Mouse (Mus musculus) cerebral cortex, adult 2 months (tissue): ENCODE data around the gene Rxfp2.

Experiments used
- WGBS: fragments of 180-500 bp; shearing (Covaris S2); methylation state at CpG from one replicate; pipeline ENCODE4 v1.1.7; 2018; 5-methylcytosine and 5-hydroxymethylcytosine counted together

Gene Rxfp2

GRCm38 (mm10) chr5:150018656-150019055, at the start of gene Rxfp2:
Gene Rxfp2 (plus strand): TSS chr5:150018675.
- WGBS, result 83% methylated on average over 19 of the region's 19 CpGs

GRCm38 (mm10) chr5:149970261-149970660, 48.2 kb upstream of the Rxfp2 start:
- 73% methylated on average over 11 of the region's 11 CpGs for WGBS

GRCm38 (mm10) chr5:149977027-149977426, 41.4 kb upstream of the Rxfp2 start:
- WGBS, result 89% methylated on average over 2 of the region's 2 CpGs

GRCm38 (mm10) chr5:149983621-149984020, 34.9 kb upstream of the Rxfp2 start:
- 84% methylated on average over 4 of the region's 4 CpGs for WGBS

- 74% methylated on average over 5 of the region's 5 CpGs for WGBS
These were observed 23.9 kb upstream of the Rxfp2 start for GRCm38 (mm10) chr5:149994578-149994977.

- 95% methylated on average over 4 of the region's 4 CpGs for WGBS
These were observed 21.9 kb upstream of the Rxfp2 start for GRCm38 (mm10) chr5:149996614-149997013.

- WGBS, result 47% methylated on average over 22 of the region's 22 CpGs
These were observed 21.0 kb upstream of the Rxfp2 start for GRCm38 (mm10) chr5:149997321-149998034.

- WGBS, result 81% methylated on average over 7 of the region's 7 CpGs
These were observed 20.2 kb upstream of the Rxfp2 start for GRCm38 (mm10) chr5:149998311-149998710.

GRCm38 (mm10) chr5:150005355-150005754, 13.1 kb upstream of the Rxfp2 start:
- WGBS, result 73% methylated on average over 6 of the region's 6 CpGs

- 61% methylated on average over 10 of the region's 10 CpGs for WGBS
These were observed 1.6 kb upstream of the Rxfp2 start for GRCm38 (mm10) chr5:150016861-150017260.

GRCm38 (mm10) chr5:150017672-150018071, 803 bp upstream of the Rxfp2 start:
- WGBS, result 62% methylated on average over 9 of the region's 9 CpGs

- 4% methylated on average over 6 of the region's 6 CpGs for WGBS
These were observed 2.4 kb downstream of the Rxfp2 start for GRCm38 (mm10) chr5:150020851-150021250.

- 55% methylated on average over 4 of the region's 4 CpGs for WGBS
These were observed 3.3 kb downstream of the Rxfp2 start for GRCm38 (mm10) chr5:150021805-150022204.

GRCm38 (mm10) chr5:150022556-150022955, 4.1 kb downstream of the Rxfp2 start:
- WGBS, result 88% methylated on average over 18 of the region's 18 CpGs

- 91% methylated on average over 6 of the region's 6 CpGs for WGBS
These were observed 5.0 kb downstream of the Rxfp2 start for GRCm38 (mm10) chr5:150023476-150023875.

GRCm38 (mm10) chr5:150024188-150024587, 5.7 kb downstream of the Rxfp2 start:
- WGBS, result 69% methylated on average over 2 of the region's 2 CpGs

- 84% methylated on average over 14 of the region's 14 CpGs for WGBS
These were observed 6.4 kb downstream of the Rxfp2 start for GRCm38 (mm10) chr5:150024901-150025300.

GRCm38 (mm10) chr5:150025326-150025725, 6.9 kb downstream of the Rxfp2 start:
- WGBS, result 72% methylated on average over 15 of the region's 15 CpGs

GRCm38 (mm10) chr5:150026509-150027087, 8.1 kb downstream of the Rxfp2 start:
- 50% methylated on average over 12 of the region's 12 CpGs for WGBS

GRCm38 (mm10) chr5:150031201-150031600, 12.7 kb downstream of the Rxfp2 start:
- 54% methylated on average over 6 of the region's 6 CpGs for WGBS

- 52% methylated on average over 3 of the region's 3 CpGs for WGBS
These were observed 13.2 kb downstream of the Rxfp2 start for GRCm38 (mm10) chr5:150031634-150032033.

- 20% methylated on average over 3 of the region's 3 CpGs for WGBS
These were observed 13.6 kb downstream of the Rxfp2 start for GRCm38 (mm10) chr5:150032075-150032492.

GRCm38 (mm10) chr5:150036286-150036685, 17.8 kb downstream of the Rxfp2 start:
- 92% methylated on average over 8 of the region's 8 CpGs for WGBS
